Comparison of ENCODE assay signal across 9 mouse cellular contexts in genomic region chr9:40872156-40872478, GRCm38 (mm10). TPM values are rescaled to one million over a fixed set of nuclear protein-coding genes. Genes with fewer than 3 reads are reported as not detected.
A peak's percentile ranks its signal among the peaks of the same experiment; 100 is the strongest.
DNase-seq lines count a peak whose midpoint lies in the region; ATAC-seq and TF ChIP-seq lines count a peak whose summit lies in the region.
"Had no signal": no experiment of that assay in that cellular context is flagged by ENCODE, and none has a peak within 500 bp of the region (broad histone marks: within the 10 kb centered on the region; RNA-seq: fewer than 3 reads in every experiment).

No protein-coding gene starts in this region.

- TF ChIP-seq CTCF in kidney, adult 2 months (conservative IDR thresholded peaks at IDR 0.05; ENCODE audit: insufficient read depth, insufficient read length, low read depth, low read length), result peak; percentile 18; the same call in 1 of the 2 replicates
- 0 out of 2 replicates have a peak, but pooled peaks have one; percentile 15 for TF ChIP-seq CTCF in forebrain, postnatal 0 days (IDR thresholded peaks at IDR 0.05; ENCODE audit: low read depth)
- TF ChIP-seq CTCF in liver, postnatal 0 days (IDR thresholded peaks at IDR 0.05; ENCODE audit: low read depth), result peak; percentile 33; the same call in 1 of the 2 replicates

- DNase-seq in kidney, adult 2 months, result peak; percentile 7
- no peak for DNase-seq in kidney, adult 8-10 months
- peak; percentile 63 for DNase-seq in ES-CJ7 (ENCODE audit: low read depth, low spot score)
- DNase-seq in forebrain, postnatal 0 days, result no peak
- no peak for DNase-seq in liver, postnatal 0 days
- DNase-seq in c-Kit-positive CD71-positive TER-119-positive erythroid progenitor cells, embryonic 14.5 days (ENCODE audit: low spot score), result no peak
- no peak for DNase-seq in gastrocnemius, adult 8-10 months (ENCODE audit: low spot score in 2 of 2)
- DNase-seq in frontal cortex, postnatal 14 days (ENCODE audit: low spot score in 2 of 2), result no peak

- H3K9me3 ChIP-seq in forebrain, postnatal 0 days (ENCODE audit: low read length), result no peaks in the 10 kb centered on the region
- H3K9me3 ChIP-seq in liver, postnatal 0 days (ENCODE audit: low read length), result no peaks in the 10 kb centered on the region

- TF ChIP-seq EP300 in liver, postnatal 0 days (IDR thresholded peaks at IDR 0.05; ENCODE audit: low read depth), result no peak

- peaks cover 3% of the 10 kb centered on the region; the same call in 1 of the 2 replicates for H3K27me3 ChIP-seq in kidney, adult 2 months (replicated peaks; ENCODE audit: control insufficient read depth, insufficient read depth, low read length)
- peaks cover 55% of the 10 kb centered on the region for H3K27me3 ChIP-seq in forebrain, postnatal 0 days (ENCODE audit: insufficient read depth, low read length)
- peaks cover 76% of the 10 kb centered on the region for H3K27me3 ChIP-seq in liver, postnatal 0 days (ENCODE audit: insufficient read depth, low read length)

- WGBS in kidney, adult 2 months, result 4% methylated on average over 8 of the region's 8 CpGs
- WGBS in forebrain, postnatal 0 days, result 4% methylated on average over 8 of the region's 8 CpGs
- 6% methylated on average over 8 of the region's 8 CpGs for WGBS in liver, postnatal 0 days (ENCODE audit: insufficient replicate concordance)

- no peak for ATAC-seq in forebrain, postnatal 0 days
- no peak for ATAC-seq in liver, postnatal 0 days

- H3K4me3 ChIP-seq in kidney, adult 2 months (ENCODE audit: insufficient read depth, low read depth, low read length), result peak overlapping the region; percentile 3; the same call in 1 of the 2 replicates
- no peak overlapping the region for H3K4me3 ChIP-seq in forebrain, postnatal 0 days (ENCODE audit: low read depth, low read length)
- no peak overlapping the region for H3K4me3 ChIP-seq in liver, postnatal 0 days (ENCODE audit: low read depth, low read length)

- no peaks in the 10 kb centered on the region for H3K4me1 ChIP-seq in kidney, adult 2 months (ENCODE audit: control insufficient read depth, insufficient read depth, low read length)
- no peaks in the 10 kb centered on the region for H3K4me1 ChIP-seq in forebrain, postnatal 0 days (ENCODE audit: insufficient read depth)
- H3K4me1 ChIP-seq in liver, postnatal 0 days (ENCODE audit: insufficient read depth), result no peaks in the 10 kb centered on the region; the same call in 1 of the 2 replicates

- H3K27ac ChIP-seq in kidney, adult 2 months (ENCODE audit: insufficient read depth, low read depth, low read length), result no peak overlapping the region
- no peak overlapping the region for H3K27ac ChIP-seq in forebrain, postnatal 0 days (ENCODE audit: low read depth, low read length)
- no peak overlapping the region for H3K27ac ChIP-seq in liver, postnatal 0 days (ENCODE audit: low read depth)

- H3K4me2 ChIP-seq in forebrain, postnatal 0 days (ENCODE audit: low read depth), result no peak overlapping the region
- H3K4me2 ChIP-seq in liver, postnatal 0 days (ENCODE audit: low read depth, low read length), result peak overlapping the region; percentile 62; the same call in 1 of the 2 replicates

- TF ChIP-seq POLR2A in kidney, adult 2 months (IDR thresholded peaks at IDR 0.05; ENCODE audit: low read depth, low read length), result no peak

- H3K36me3 ChIP-seq in kidney, adult 2 months (ENCODE audit: control insufficient read depth, insufficient read depth, low read length), result no peaks in the 10 kb centered on the region
- no peaks in the 10 kb centered on the region for H3K36me3 ChIP-seq in forebrain, postnatal 0 days (ENCODE audit: insufficient read depth)
- no peaks in the 10 kb centered on the region for H3K36me3 ChIP-seq in liver, postnatal 0 days (replicated peaks; ENCODE audit: insufficient read depth, low read length)

- H3K9ac ChIP-seq in forebrain, postnatal 0 days, result no peak overlapping the region
- no peak overlapping the region for H3K9ac ChIP-seq in liver, postnatal 0 days (replicated peaks)

RNA-seq across cellular contexts. Expression of gene Bsx, which starts 1.8 kb away (rescaled TPM):
- polyA plus RNA-seq in kidney, adult 2 months (2012; rRNA removed), result not detected in 2 replicates
- 1.2 and 1.3 TPM in 2 replicates for total RNA-seq in forebrain, postnatal 0 days (2014; rRNA removed)
- 0.40 and 1.0 TPM in 2 replicates for polyA plus RNA-seq in forebrain, postnatal 0 days (2015; fragmentation: Nextera tagmentation; extraction: Ambion mirVana)
- not detected in 2 replicates for polyA plus RNA-seq in liver, postnatal 0 days (2015; fragmentation: Nextera tagmentation; extraction: Ambion mirVana)
- total RNA-seq in gastrocnemius, adult 8-10 months (2022), result not detected
- polyA plus RNA-seq: large intestine, adult 2 months had no signal

Comparison
In these comparisons a context has a peak if more than half of its experiments do, and no peak if none do; other contexts are left out.
1. DNase-seq: peak in kidney, adult 2 months (single experiment) and ES-CJ7 (single experiment); none in kidney, adult 8-10 months (0 of 2), forebrain, postnatal 0 days (single experiment), liver, postnatal 0 days (single experiment), c-Kit-positive CD71-positive TER-119-positive erythroid progenitor cells, embryonic 14.5 days (single experiment), gastrocnemius, adult 8-10 months (0 of 2) and frontal cortex, postnatal 14 days (0 of 2).
2. Peak in every context shown above with its lines, with median percentiles within 50 percentile points of each other: CTCF ChIP-seq.